25 mouse cellular contexts compared by ENCODE assay signal in genomic region chr10:98231017-98231416, GRCm38 (mm10).
"Had no signal": no experiment of that assay in that cellular context is flagged by ENCODE, and none has a peak within 500 bp of the region (broad histone marks: within the 10 kb centered on the region; RNA-seq: fewer than 3 reads in every experiment).

No protein-coding gene starts in this region.

- H3K9ac ChIP-seq: embryonic facial prominence, embryonic 12.5 days; embryonic facial prominence, embryonic 13.5 days; embryonic facial prominence, embryonic 15.5 days; forebrain, embryonic 12.5 days; forebrain, embryonic 13.5 days; forebrain, embryonic 15.5 days; forebrain, postnatal 0 days had no signal

- H3K36me3 ChIP-seq: embryonic facial prominence, embryonic 10.5 days; embryonic facial prominence, embryonic 12.5 days; embryonic facial prominence, embryonic 13.5 days; embryonic facial prominence, embryonic 15.5 days; forebrain, embryonic 10.5 days; forebrain, embryonic 12.5 days; forebrain, embryonic 15.5 days had no signal

- H3K9me3 ChIP-seq: embryonic facial prominence, embryonic 10.5 days; embryonic facial prominence, embryonic 12.5 days; embryonic facial prominence, embryonic 13.5 days; embryonic facial prominence, embryonic 15.5 days; forebrain, embryonic 10.5 days; forebrain, embryonic 12.5 days; forebrain, embryonic 13.5 days; forebrain, embryonic 15.5 days had no signal

- H3K4me3 ChIP-seq: embryonic facial prominence, embryonic 10.5 days; embryonic facial prominence, embryonic 12.5 days; embryonic facial prominence, embryonic 13.5 days; embryonic facial prominence, embryonic 15.5 days; erythroblast, embryonic 14.5 days; forebrain, embryonic 10.5 days; forebrain, embryonic 12.5 days; forebrain, embryonic 13.5 days; forebrain, embryonic 15.5 days; gastrocnemius, adult 2 months; heart, adult 2 months had no signal

- H3K4me1 ChIP-seq: embryonic facial prominence, embryonic 13.5 days; embryonic facial prominence, embryonic 15.5 days; forebrain, embryonic 10.5 days; forebrain, embryonic 12.5 days; forebrain, embryonic 13.5 days; forebrain, embryonic 15.5 days had no signal

- H3K27ac ChIP-seq: embryonic facial prominence, embryonic 10.5 days; embryonic facial prominence, embryonic 12.5 days; embryonic facial prominence, embryonic 13.5 days; embryonic facial prominence, embryonic 15.5 days; forebrain, embryonic 10.5 days; forebrain, embryonic 12.5 days; forebrain, embryonic 13.5 days; forebrain, embryonic 15.5 days; gastrocnemius, adult 2 months; heart, adult 2 months had no signal

- DNase-seq: cerebellum, adult 9-10 months; cerebellum, adult 9-11 months; cerebellum, postnatal 10 days; cerebellum, postnatal 14 days; cerebellum, postnatal 25 days; cerebellum, postnatal 36 days; embryo, embryonic 11 days; forebrain, postnatal 0 days; gastrocnemius, adult 2 months; gastrocnemius, postnatal 10 days; gastrocnemius, postnatal 14 days; gastrocnemius, postnatal 25 days; gastrocnemius, postnatal 36 days; heart, adult 11 months; heart, adult 18-20 months; heart, adult 2 months had no signal
